Mouse (Mus musculus) limb, embryonic 13.5 days (tissue): ENCODE measurements at regions not wholly inside any gene's neighbourhood (a gene's known extent, or its start where the extent isn't known, plus 50 kb on each side); places are given as distances from the start of the nearest gene placed in this dataset.
A peak's percentile ranks its signal among the peaks of the same experiment; 100 is the strongest.

ENCODE experiments used
- ATAC-seq: fragments of 200-750 bp; cut with Nextera tagmentation; 2 replicates; pipeline ENCODE4 v1.8.0; 2017; ENCODE audit warnings: low read depth, moderate number of reproducible peaks, moderate TSS enrichment; ENCODE audit not compliant: low FRiP score
- H3K27ac ChIP-seq: fragments of 300-500 bp; sonication (generic); 2 replicates; pipeline ENCODE4 v1.5.1; 2015; ENCODE audit warnings: inconsistent platforms, mild to moderate bottlenecking, moderate library complexity
- H3K27me3 ChIP-seq: fragments of 300-500 bp; sonication (generic); 2 replicates; pipeline ENCODE4 v1.6.1; 2015; ENCODE audit warnings: mild to moderate bottlenecking, inconsistent platforms
- H3K36me3 ChIP-seq: fragments of 300-500 bp; sonication (generic); 2 replicates; pipeline ENCODE4 v1.6.1; 2015; ENCODE audit warnings: inconsistent platforms, mild to moderate bottlenecking, moderate library complexity
- H3K4me1 ChIP-seq: fragments of 300-500 bp; sonication (generic); 2 replicates; pipeline ENCODE4 v1.6.1; 2015; ENCODE audit warnings: inconsistent platforms
- H3K4me2 ChIP-seq: fragments of 300-500 bp; sonication (generic); replicated peaks from 2 replicates; pipeline ENCODE4 v1.6.1; 2015; ENCODE audit warnings: inconsistent platforms, mild to moderate bottlenecking, moderate library complexity
- H3K4me3 ChIP-seq: fragments of 300-500 bp; sonication (generic); 2 replicates; pipeline ENCODE4 v1.5.1; 2015; ENCODE audit warnings: moderate library complexity, mild to moderate bottlenecking, inconsistent platforms
- H3K9ac ChIP-seq: fragments of 300-500 bp; sonication (generic); 2 replicates; pipeline ENCODE4 v1.6.1; 2015; ENCODE audit warnings: mild to moderate bottlenecking, inconsistent platforms
- H3K9me3 ChIP-seq: fragments of 300-500 bp; sonication (generic); 2 replicates; pipeline ENCODE4 v1.6.1; 2016; ENCODE audit warnings: inconsistent platforms
- WGBS: fragments of 180-500 bp; shearing (Covaris S2); methylation state at CpG from one replicate; pipeline ENCODE4 v1.1.7; 2015; 5-methylcytosine and 5-hydroxymethylcytosine counted together

DNA sequence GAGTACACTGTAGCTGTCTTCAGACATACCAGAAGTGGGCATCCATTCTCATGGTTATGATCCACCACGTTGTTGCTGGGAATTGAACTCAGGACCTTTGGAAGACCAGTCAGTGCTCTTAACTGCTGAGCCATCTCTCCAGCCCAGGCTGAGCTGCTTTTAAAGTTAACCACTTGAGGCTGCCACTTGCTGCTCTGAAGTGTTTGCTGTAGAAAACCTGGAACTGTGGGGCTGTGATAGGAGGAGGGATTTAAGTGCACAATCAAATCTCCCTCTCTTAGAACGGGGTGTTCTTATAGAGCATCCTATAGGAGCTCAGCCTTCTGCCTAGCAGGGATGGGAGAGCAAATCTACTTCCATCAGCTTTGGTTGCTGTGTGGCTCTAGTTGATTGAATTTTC, 185.1 kb upstream of the Gm12728 start:
- Histone ChIP-seq H3K4me3 (no peak overlapping the region), H3K4me2 (no peak overlapping the region), H3K9me3 (no peaks in the 10 kb centered on the region), H3K27me3 (no peaks in the 10 kb centered on the region), H3K9ac (no peak overlapping the region), H3K27ac (no peak overlapping the region), H3K36me3 (no peaks in the 10 kb centered on the region), H3K4me1 (peaks cover 5% of the 10 kb centered on the region; the same call in 1 of the 2 replicates)
- ATAC-seq = no peak
- WGBS = 81% methylated on average over 2 of the region's 2 CpGs

GRCm38 (mm10) chr4:105606731-105607130, 182.9 kb upstream of the Gm12728 start:
- H3K9ac ChIP-seq = no peak overlapping the region
- no peak overlapping the region for H3K4me3 ChIP-seq
- H3K36me3 ChIP-seq = no peaks in the 10 kb centered on the region
- H3K9me3 ChIP-seq = no peaks in the 10 kb centered on the region
- no peak overlapping the region for H3K27ac ChIP-seq
- no peak overlapping the region for H3K4me2 ChIP-seq
- H3K4me1 ChIP-seq = peaks cover 5% of the 10 kb centered on the region; the same call in 1 of the 2 replicates
- ATAC-seq = no peak
- no peaks in the 10 kb centered on the region for H3K27me3 ChIP-seq
- 24% methylated on average over 5 of the region's 5 CpGs for WGBS

DNA sequence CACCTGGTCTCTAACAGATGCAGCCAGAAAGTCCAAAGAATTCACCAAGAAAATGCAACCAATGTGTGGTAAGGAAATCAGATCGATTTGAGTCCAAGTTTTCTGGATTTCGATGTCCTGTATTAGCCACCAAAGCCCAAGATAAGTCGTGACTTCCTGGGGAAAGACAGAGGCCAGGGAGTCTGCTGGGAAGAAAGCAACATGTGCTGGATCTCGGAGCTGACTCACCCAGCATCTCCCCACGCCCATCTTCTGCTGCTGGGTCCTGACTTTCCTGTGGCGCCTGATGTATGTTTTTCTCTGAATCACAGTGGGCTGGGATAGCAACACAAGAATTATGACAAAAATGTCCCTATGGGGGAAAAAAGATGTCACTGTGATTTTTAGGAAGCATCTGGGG, 178.8 kb upstream of the Gm12728 start:
- Histone ChIP-seq H3K4me2 (no peak overlapping the region), H3K36me3 (no peaks in the 10 kb centered on the region), H3K4me3 (no peak overlapping the region), H3K27ac (no peak overlapping the region), H3K27me3 (no peaks in the 10 kb centered on the region), H3K9me3 (no peaks in the 10 kb centered on the region), H3K9ac (no peak overlapping the region), H3K4me1 (peaks cover 5% of the 10 kb centered on the region; the same call in 1 of the 2 replicates)
- 75% methylated on average over 6 of the region's 6 CpGs for WGBS
- ATAC-seq = no peak

DNA sequence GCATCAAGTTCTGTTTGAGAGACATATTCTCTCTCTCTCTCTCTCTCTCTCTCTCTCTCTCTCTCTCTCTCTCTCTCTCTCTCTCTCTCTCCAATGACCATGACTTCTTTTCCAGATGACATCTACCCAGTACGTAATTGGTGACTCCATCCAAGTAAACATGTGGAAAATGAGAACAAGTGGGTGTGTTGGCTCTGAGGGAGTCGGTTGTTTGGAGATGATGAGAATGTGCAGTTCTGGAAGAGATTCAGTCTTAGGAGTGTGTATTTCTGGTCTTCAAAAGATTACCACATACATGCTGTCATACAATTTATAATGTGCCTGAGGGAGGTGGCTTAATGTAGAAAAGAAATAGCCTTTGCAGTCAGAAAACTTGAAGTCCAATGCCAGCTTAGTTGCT, 175.3 kb upstream of the Gm12728 start:
- Histone ChIP-seq H3K4me1 (no peaks in the 10 kb centered on the region), H3K27me3 (no peaks in the 10 kb centered on the region), H3K9ac (no peak overlapping the region), H3K36me3 (no peaks in the 10 kb centered on the region), H3K9me3 (no peaks in the 10 kb centered on the region), H3K27ac (no peak overlapping the region), H3K4me3 (no peak overlapping the region), H3K4me2 (no peak overlapping the region)
- 76% methylated on average over 2 of the region's 2 CpGs for WGBS
- ATAC-seq = no peak

GRCm38 (mm10) chr4:105626371-105627320, 163.0 kb upstream of the Gm12728 start:
- Histone ChIP-seq H3K4me2 (no peak overlapping the region), H3K4me3 (no peak overlapping the region), H3K27me3 (no peaks in the 10 kb centered on the region), H3K27ac (no peak overlapping the region), H3K4me1 (0 out of 2 replicates have a peak, but pooled peaks cover 3% of the 10 kb centered on the region), H3K36me3 (no peaks in the 10 kb centered on the region), H3K9me3 (no peaks in the 10 kb centered on the region), H3K9ac (no peak overlapping the region)
- WGBS = 83% methylated on average over 14 of the region's 14 CpGs
- ATAC-seq = no peak

- H3K9ac ChIP-seq = no peak overlapping the region
- no peaks in the 10 kb centered on the region for H3K27me3 ChIP-seq
- no peaks in the 10 kb centered on the region for H3K9me3 ChIP-seq
- WGBS = 64% methylated on average over 4 of the region's 4 CpGs
- H3K4me1 ChIP-seq = 0 out of 2 replicates have a peak, but pooled peaks cover 3% of the 10 kb centered on the region
- no peak overlapping the region for H3K4me2 ChIP-seq
- H3K27ac ChIP-seq = no peak overlapping the region; the same call in 1 of the 2 replicates
- no peak overlapping the region for H3K4me3 ChIP-seq
- ATAC-seq = peak; percentile 32; the same call in 1 of the 2 replicates
- H3K36me3 ChIP-seq = no peaks in the 10 kb centered on the region
Observed at GRCm38 (mm10) chr4:105629581-105629980, 160.1 kb upstream of the Gm12728 start.

DNA sequence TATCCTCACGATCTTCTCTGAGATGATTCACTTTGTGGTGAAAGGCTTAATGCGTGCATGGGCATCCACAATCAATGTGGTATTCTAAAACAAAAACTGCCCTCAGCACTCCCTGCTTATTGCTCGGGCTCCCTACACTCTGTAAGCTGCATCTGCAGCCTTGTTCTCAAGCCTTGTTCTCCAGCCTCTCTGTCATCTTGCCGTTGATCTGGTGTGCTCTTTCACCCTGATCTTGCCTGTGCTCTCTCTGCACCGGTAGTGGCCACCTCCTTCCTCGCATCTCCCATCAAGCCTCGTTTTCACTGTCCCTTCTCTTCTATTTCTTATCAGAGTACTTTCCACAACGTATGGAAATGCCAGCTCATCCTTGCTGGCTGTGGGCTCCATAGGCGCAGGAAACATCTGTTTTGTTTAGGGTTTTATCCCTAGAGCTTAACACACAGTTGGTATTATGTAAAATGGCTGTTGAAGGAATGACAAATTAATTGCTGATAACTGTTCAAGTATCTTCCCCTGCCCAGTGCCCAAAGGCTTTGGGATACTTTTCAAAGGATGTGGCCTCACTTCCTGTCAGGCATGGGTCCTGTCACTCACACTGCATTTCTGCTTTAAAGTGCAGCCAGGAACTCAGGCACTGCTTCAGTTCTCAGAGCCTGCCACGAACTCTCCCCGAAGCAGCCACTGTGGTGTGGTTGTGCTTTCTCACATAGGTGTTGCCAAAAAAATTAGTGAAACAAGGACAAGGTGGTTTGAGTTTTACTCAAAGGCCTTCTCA, 158.9 kb upstream of the Gm12728 start:
- Histone ChIP-seq H3K27me3 (no peaks in the 10 kb centered on the region), H3K9me3 (no peaks in the 10 kb centered on the region), H3K36me3 (no peaks in the 10 kb centered on the region), H3K4me3 (no peak overlapping the region), H3K4me2 (no peak overlapping the region), H3K27ac (no peak overlapping the region), H3K9ac (no peak overlapping the region), H3K4me1 (0 out of 2 replicates have a peak, but pooled peaks cover 3% of the 10 kb centered on the region)
- 72% methylated on average over 11 of the region's 11 CpGs for WGBS
- no peak for ATAC-seq

- H3K4me2 ChIP-seq = no peak overlapping the region
- H3K27me3 ChIP-seq = no peaks in the 10 kb centered on the region
- H3K27ac ChIP-seq = no peak overlapping the region
- no peaks in the 10 kb centered on the region for H3K36me3 ChIP-seq
- H3K9me3 ChIP-seq = no peaks in the 10 kb centered on the region
- H3K4me1 ChIP-seq = 0 out of 2 replicates have a peak, but pooled peaks cover 3% of the 10 kb centered on the region
- H3K4me3 ChIP-seq = no peak overlapping the region
- H3K9ac ChIP-seq = no peak overlapping the region
- ATAC-seq = no peak
- WGBS = 82% methylated on average over 7 of the region's 7 CpGs
Observed at GRCm38 (mm10) chr4:105632581-105633358, 156.9 kb upstream of the Gm12728 start.

DNA sequence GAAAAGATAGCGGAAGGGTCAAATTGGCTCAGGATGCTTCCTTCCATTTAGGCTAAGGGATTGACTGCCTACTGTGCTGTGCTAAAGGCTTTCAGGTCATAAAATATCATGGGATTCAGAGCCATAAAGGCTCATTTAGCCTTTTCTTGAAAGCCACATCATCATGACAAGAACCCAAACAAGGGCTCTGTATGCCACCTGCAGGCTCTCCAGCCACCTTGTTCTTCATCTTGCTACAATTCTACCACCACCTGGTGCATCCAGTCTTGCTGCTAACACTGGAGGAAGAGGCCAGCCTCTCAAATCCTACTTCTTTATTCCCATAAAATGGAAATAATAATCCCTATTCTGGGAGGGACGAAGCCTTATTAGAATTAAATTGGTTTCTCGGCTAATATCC, 155.9 kb upstream of the Gm12728 start:
- no peak overlapping the region for H3K27ac ChIP-seq
- H3K4me1 ChIP-seq = 0 out of 2 replicates have a peak, but pooled peaks cover 3% of the 10 kb centered on the region
- H3K9me3 ChIP-seq = no peaks in the 10 kb centered on the region
- no peak for ATAC-seq
- no peaks in the 10 kb centered on the region for H3K27me3 ChIP-seq
- H3K36me3 ChIP-seq = no peaks in the 10 kb centered on the region
- H3K4me3 ChIP-seq = no peak overlapping the region
- WGBS = 95% methylated on average over 3 of the region's 3 CpGs
- H3K4me2 ChIP-seq = no peak overlapping the region
- no peak overlapping the region for H3K9ac ChIP-seq

GRCm38 (mm10) chr4:105640793-105641192, 148.9 kb upstream of the Gm12728 start:
- Histone ChIP-seq H3K9ac (no peak overlapping the region), H3K9me3 (no peaks in the 10 kb centered on the region), H3K4me3 (no peak overlapping the region), H3K4me2 (no peak overlapping the region), H3K36me3 (no peaks in the 10 kb centered on the region), H3K27me3 (no peaks in the 10 kb centered on the region), H3K4me1 (no peaks in the 10 kb centered on the region), H3K27ac (no peak overlapping the region)
- WGBS = 42% methylated on average over 4 of the region's 4 CpGs
- ATAC-seq = no peak

DNA sequence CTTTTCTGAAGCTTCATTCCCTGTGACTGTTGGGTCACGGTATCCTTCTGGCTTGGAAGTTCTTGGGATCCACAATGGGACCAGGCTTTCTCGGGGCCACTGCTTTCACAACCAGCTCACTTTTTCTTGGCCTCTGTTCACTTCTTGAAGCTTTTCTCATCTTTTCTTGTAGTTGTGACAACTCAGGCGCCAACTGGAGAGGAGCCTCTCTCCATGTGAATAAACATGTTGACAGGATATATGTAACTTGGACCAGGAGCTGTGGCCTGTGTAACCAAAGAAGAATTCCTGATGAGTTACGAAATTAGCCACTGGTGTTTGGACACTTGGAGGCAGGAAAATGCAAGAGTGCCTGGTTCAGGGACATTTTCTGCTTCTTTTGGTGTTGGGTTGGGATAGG, 148.1 kb upstream of the Gm12728 start:
- no peak overlapping the region for H3K4me3 ChIP-seq
- H3K4me1 ChIP-seq = no peaks in the 10 kb centered on the region
- 93% methylated on average over 4 of the region's 4 CpGs for WGBS
- H3K36me3 ChIP-seq = no peaks in the 10 kb centered on the region
- no peaks in the 10 kb centered on the region for H3K27me3 ChIP-seq
- no peaks in the 10 kb centered on the region for H3K9me3 ChIP-seq
- no peak overlapping the region for H3K4me2 ChIP-seq
- ATAC-seq = no peak
- no peak overlapping the region for H3K27ac ChIP-seq
- H3K9ac ChIP-seq = no peak overlapping the region
